Mouse (Mus musculus) limb, embryonic 12.5 days (tissue): ENCODE data around the gene Zdhhc22. TPM values are rescaled to one million over a fixed set of nuclear protein-coding genes. Genes with fewer than 3 reads are reported as not detected.
A peak's percentile ranks its signal among the peaks of the same experiment; 100 is the strongest.

Experiments used
- ATAC-seq: fragments of 200-750 bp; cut with Nextera tagmentation; 2 replicates; pipeline ENCODE4 v1.8.0; 2017; ENCODE audit warnings: low read depth, moderate TSS enrichment; ENCODE audit not compliant: insufficient number of reproducible peaks, insufficient read depth, low FRiP score, low TSS enrichment
- H3K27ac ChIP-seq: fragments of 300-500 bp; sonication (generic); 2 replicates; pipeline ENCODE4 v1.5.1; 2016; ENCODE audit warnings: mild to moderate bottlenecking, moderate library complexity
- H3K27me3 ChIP-seq: fragments of 300-500 bp; sonication (generic); 2 replicates; pipeline ENCODE4 v1.6.1; 2016; ENCODE audit warnings: mild to moderate bottlenecking, moderate library complexity
- H3K36me3 ChIP-seq: fragments of 300-500 bp; sonication (generic); 2 replicates; pipeline ENCODE4 v1.6.1; 2016; ENCODE audit warnings: mild to moderate bottlenecking, moderate library complexity
- H3K4me1 ChIP-seq: fragments of 300-500 bp; sonication (generic); replicated peaks from 2 replicates; pipeline ENCODE4 v1.6.1; 2016
- H3K4me2 ChIP-seq: fragments of 300-500 bp; sonication (generic); 2 replicates; pipeline ENCODE4 v1.6.1; 2016; ENCODE audit warnings: mild to moderate bottlenecking, moderate library complexity
- H3K4me3 ChIP-seq: fragments of 300-500 bp; sonication (generic); replicated peaks from 2 replicates; pipeline ENCODE4 v1.5.1; 2016; ENCODE audit warnings: mild to moderate bottlenecking
- H3K9ac ChIP-seq: fragments of 300-500 bp; sonication (generic); replicated peaks from 2 replicates; pipeline ENCODE4 v1.6.1; 2016; ENCODE audit warnings: mild to moderate bottlenecking, moderate library complexity
- H3K9me3 ChIP-seq: fragments of 300-500 bp; sonication (generic); 2 replicates; pipeline ENCODE4 v1.6.1; 2016; ENCODE audit warnings: mild to moderate bottlenecking, moderate library complexity
- WGBS: fragments of 180-500 bp; shearing (Covaris S2); methylation state at CpG from one replicate; pipeline ENCODE4 v1.1.7; 2016; 5-methylcytosine and 5-hydroxymethylcytosine counted together
- polyA plus RNA-seq: library from polyadenylated mRNA; unstranded; fragments of >200 nt; fragmentation: Nextera tagmentation; extraction: Ambion mirVana; gene quantifications from 2 replicates; pipeline ENCODE4 v1.2.1, GENCODE M21; 2016

The Zdhhc22 gene
- polyA plus RNA-seq, 1 experiment from 2014 or later, result 0.20 TPM

DNA sequence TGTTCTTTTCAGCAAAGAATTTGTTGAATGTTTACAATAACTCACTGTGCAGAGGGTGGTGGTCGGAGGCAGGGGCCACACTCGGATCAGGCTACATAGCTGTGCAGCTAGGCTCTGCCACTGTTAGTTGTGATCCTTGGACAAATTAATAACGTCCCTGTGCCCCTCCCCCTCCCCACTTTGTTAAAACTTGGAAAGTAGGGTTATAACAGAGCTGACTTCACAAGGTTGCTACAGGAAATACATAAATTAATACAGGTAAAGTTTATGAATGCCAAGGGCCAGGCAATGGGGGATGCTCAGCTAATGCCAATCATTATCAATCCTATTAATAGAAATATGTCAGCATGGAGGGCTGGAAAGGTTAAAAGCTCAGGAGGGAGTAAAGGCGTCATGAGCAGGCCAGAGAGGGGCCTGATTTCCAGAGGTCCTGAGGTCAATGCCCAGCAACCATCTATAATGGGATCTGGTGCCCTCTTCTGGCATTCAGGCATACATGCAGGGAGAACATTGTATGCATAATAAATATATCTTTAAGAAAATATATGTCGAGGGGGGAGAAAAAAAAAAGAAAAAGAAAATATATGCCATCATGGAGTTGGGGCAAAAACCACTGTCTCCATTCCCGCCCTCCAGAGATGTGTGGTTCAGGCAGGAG is 13.6 kb downstream of the Zdhhc22 start:
- H3K4me2 ChIP-seq, result no peak overlapping the region
- ATAC-seq, result no peak
- H3K9ac ChIP-seq, result no peak overlapping the region
- no peaks in the 10 kb centered on the region for H3K9me3 ChIP-seq
- H3K27ac ChIP-seq, result no peak overlapping the region
- no peak overlapping the region for H3K4me3 ChIP-seq
- peaks cover 34% of the 10 kb centered on the region for H3K4me1 ChIP-seq
- WGBS, result 61% methylated on average over 6 of the region's 6 CpGs
- H3K36me3 ChIP-seq, result no peaks in the 10 kb centered on the region
- H3K27me3 ChIP-seq, result peaks cover 59% of the 10 kb centered on the region

DNA sequence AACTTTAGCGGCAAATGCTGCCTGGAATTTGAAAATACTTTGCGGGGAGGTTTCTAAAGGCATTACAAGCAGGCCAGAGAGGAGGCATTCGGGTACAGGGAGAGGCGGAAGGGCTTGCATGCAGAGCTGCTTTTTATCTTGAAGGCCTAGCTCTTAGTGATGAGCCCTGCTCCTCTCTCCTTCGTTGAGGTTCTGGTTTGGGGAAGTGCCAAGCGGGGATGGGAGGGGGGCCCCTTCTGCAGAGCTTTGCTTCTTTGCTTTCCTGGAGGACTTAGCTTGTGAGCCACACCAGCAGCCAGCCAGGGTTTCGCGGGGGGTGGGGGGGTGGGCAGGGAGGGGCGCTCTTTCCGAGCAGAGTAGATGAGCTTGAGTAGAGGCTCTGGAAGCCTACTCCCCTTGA is 14.5 kb downstream of the Zdhhc22 start:
- no peak overlapping the region for H3K4me2 ChIP-seq
- H3K4me3 ChIP-seq, result no peak overlapping the region
- H3K9ac ChIP-seq, result no peak overlapping the region
- ATAC-seq, result no peak
- H3K9me3 ChIP-seq, result no peaks in the 10 kb centered on the region
- H3K27me3 ChIP-seq, result peaks cover 50% of the 10 kb centered on the region
- H3K4me1 ChIP-seq, result peaks cover 34% of the 10 kb centered on the region
- H3K36me3 ChIP-seq, result no peaks in the 10 kb centered on the region
- H3K27ac ChIP-seq, result no peak overlapping the region
- whole genome bisulfite sequencing, result 65% methylated on average over 10 of the region's 10 CpGs

DNA sequence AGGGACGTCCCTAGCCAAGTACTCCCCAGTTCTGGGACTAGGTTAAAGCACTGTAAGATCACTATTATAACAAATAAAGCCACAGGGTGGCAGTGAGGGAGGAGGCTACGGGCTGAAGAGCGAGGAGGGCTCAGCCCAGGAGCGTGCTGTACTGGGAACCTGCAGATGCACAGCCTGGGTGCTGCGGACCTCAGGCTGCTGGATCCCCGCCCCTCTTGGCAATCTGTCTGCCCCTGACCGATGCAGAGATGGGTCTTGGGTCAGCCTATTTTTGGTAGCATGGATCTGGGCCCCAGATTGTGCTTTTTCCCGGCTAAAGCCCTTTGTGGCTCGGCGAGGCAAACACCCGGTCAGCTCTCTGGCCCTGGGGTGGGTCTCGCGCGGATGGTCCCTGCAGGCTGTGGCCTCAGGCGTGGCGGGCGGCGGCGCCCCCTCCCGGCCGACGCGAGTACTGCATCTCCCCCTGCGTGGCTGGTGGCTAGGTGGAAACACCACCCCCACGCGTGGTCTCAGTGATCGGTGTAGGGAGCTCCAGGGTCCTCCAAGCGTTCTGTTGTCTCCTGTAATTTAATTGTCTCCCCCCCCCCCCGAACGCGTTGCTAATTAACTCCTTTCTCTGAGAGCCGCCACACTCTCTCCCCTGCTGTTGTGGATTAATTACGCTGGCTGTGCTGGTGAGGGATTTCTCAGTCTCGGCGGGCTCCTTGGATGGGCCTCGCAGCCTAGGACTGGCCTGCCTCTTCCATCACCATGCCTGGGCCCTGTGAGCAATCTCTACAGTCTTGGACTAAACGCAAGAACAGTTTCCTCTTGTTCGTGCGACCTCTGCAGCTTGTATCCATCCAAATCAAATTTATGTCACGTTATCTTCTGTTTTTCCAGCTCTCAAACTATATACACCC is 15.6 kb downstream of the Zdhhc22 start:
- Histone ChIP-seq H3K9me3 (no peaks in the 10 kb centered on the region), H3K4me1 (peaks cover 34% of the 10 kb centered on the region), H3K9ac (peak overlapping the region; percentile 53), H3K36me3 (no peaks in the 10 kb centered on the region), H3K27ac (no peak overlapping the region), H3K4me2 (peak overlapping the region; percentile 58), H3K4me3 (peak overlapping the region; percentile 29), H3K27me3 (peaks cover 39% of the 10 kb centered on the region)
- ATAC-seq, result peak; percentile 49; the same call in 1 of the 2 replicates
- 9% methylated on average over 40 of the region's 40 CpGs for WGBS

DNA sequence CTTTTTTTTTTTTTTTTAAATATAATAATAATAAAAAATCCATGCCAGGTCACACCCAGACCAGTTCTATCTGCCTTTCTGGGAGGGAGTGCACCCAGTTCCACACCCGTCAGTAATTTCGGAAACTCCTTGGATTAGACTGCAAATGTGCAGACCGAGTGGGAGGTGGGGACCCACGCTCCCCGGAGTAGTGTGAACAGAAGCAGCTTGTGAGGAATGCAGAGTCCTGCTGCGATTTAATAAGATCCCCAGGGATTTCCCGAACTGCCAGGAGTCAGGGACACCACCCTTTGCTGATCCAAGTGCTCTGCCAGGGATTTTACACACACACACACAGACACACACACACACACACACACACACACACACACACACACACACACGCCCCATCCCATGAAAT is 16.5 kb downstream of the Zdhhc22 start:
- Histone ChIP-seq H3K4me3 (no peak overlapping the region), H3K36me3 (no peaks in the 10 kb centered on the region), H3K27me3 (peaks cover 33% of the 10 kb centered on the region), H3K4me1 (peaks cover 34% of the 10 kb centered on the region), H3K9me3 (no peaks in the 10 kb centered on the region), H3K4me2 (no peak overlapping the region), H3K27ac (no peak overlapping the region), H3K9ac (no peak overlapping the region)
- 31% methylated on average over 8 of the region's 8 CpGs for WGBS
- ATAC-seq, result peak; percentile 29; the same call in 1 of the 2 replicates

DNA sequence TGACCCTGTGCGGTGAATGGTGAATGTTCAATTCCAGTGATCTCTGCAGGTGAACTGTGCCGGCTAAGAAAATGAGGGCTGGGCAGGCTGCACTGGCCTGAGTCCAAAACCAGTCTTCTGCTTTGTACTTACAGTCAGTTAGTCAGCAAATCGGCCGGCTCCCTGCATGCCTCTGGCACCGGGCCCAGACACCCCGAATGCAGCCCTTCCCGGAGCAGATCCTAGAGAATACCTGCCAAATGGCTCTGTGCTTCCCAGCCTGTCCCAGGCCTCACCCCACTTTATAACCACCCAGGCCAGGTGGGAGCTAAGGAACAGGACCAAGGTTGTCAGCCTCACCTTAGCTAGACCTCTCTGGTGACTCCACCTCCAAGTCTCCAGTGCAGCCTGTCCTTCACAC is 17.0 kb downstream of the Zdhhc22 start:
- Histone ChIP-seq H3K4me1 (peaks cover 34% of the 10 kb centered on the region), H3K36me3 (no peaks in the 10 kb centered on the region), H3K9ac (no peak overlapping the region), H3K4me3 (no peak overlapping the region), H3K9me3 (no peaks in the 10 kb centered on the region), H3K27ac (no peak overlapping the region; the same call in 1 of the 2 replicates), H3K4me2 (no peak overlapping the region), H3K27me3 (peaks cover 28% of the 10 kb centered on the region)
- peak; percentile 60; the same call in 1 of the 2 replicates for ATAC-seq
- 25% methylated on average over 7 of the region's 7 CpGs for WGBS

DNA sequence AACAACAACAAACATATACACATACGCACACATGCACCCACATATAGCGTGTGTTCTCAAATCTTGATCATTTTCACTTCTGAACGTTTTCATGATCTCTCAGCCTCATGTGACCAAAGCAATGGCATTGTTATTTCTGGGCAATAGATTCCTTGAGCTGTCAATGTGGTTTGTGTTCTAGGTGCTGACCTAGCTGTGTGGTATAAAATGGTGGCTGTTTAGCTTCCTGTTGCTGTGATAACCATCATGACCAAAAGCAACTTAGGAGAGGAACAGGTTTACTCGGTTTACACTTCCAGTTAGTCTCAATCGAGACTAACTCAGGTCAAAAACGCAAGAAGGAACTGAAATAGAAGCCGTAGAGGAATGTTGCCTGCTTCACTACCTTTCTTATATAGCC is 19.1 kb downstream of the Zdhhc22 start:
- 90% methylated on average over 7 of the region's 7 CpGs for WGBS

DNA sequence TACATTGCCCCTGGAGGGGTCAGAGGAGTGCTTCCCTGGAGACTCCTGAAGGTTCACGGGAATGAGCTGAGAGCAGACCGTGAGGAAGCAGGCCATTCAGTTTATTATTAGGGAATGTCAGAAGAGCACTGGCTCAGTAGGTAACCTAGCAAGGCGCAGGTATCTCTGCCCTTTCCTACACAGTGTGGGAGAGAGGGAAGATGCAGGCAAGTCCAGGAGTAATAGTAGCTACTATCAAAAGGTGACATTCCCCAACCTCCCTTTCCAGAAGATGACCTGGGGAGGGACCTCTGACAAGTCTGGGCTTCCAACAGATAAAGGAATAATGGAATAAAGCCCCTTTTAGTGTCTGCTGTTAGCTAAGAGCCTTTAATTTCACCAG is 21.0 kb downstream of the Zdhhc22 start:
- Histone ChIP-seq H3K9me3 (no peaks in the 10 kb centered on the region), H3K4me2 (no peak overlapping the region), H3K27ac (no peak overlapping the region), H3K9ac (no peak overlapping the region), H3K27me3 (no peaks in the 10 kb centered on the region), H3K4me3 (no peak overlapping the region), H3K4me1 (peaks cover 16% of the 10 kb centered on the region), H3K36me3 (peaks cover 22% of the 10 kb centered on the region)
- 65% methylated on average over 3 of the region's 3 CpGs for WGBS
- no peak for ATAC-seq

More for the DNA sequence above, 19.1 kb downstream of the Zdhhc22 start:
- Histone ChIP-seq H3K4me1 (peaks cover 29% of the 10 kb centered on the region), H3K9me3 (no peaks in the 10 kb centered on the region), H3K27ac (no peak overlapping the region), H3K4me2 (no peak overlapping the region), H3K27me3 (peaks cover 9% of the 10 kb centered on the region), H3K9ac (no peak overlapping the region), H3K4me3 (no peak overlapping the region), H3K36me3 (peaks cover 4% of the 10 kb centered on the region; the same call in 1 of the 2 replicates)
- ATAC-seq, result no peak

DNA sequence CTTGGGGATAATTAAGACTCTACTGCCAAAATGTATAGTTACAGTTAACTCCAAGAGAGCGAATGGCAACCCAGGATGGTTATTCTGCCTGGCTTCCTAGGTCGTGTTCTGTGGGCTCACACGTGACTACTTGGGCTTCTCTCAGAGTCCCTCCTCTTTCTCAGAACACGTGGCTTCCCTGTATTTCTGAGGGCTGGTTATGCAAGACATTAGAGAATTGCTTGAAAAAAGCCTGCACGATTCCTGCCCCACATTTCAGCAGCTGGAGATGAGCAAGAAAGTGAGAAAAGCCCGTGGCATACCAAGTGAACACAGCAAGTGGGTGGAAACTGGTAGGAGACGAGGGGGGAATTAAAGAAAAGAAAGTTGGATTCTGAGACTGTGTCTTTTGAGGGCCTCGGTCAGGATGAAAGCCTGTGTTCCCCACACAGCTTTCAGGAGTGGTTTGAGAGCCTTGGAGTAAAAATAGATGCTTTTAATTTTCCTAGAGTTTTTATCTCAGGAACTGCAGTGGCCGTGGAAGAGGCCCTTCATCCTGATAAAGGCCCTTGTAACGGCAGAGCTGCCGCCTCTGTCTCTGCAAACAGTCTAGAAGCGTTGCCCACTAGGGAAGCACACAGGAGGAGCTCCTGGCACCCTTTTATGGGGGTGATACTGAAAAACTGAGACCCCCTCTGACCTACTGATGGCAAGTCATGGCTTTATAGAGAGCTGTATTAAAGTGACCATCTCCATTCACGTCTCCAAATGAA is 21.6 kb downstream of the Zdhhc22 start:
- no peaks in the 10 kb centered on the region for H3K9me3 ChIP-seq
- no peak overlapping the region for H3K4me2 ChIP-seq
- no peak for ATAC-seq
- H3K4me3 ChIP-seq, result no peak overlapping the region
- no peak overlapping the region for H3K27ac ChIP-seq
- H3K36me3 ChIP-seq, result peaks cover 26% of the 10 kb centered on the region
- WGBS, result 76% methylated on average over 13 of the region's 13 CpGs
- H3K9ac ChIP-seq, result no peak overlapping the region
- H3K27me3 ChIP-seq, result no peaks in the 10 kb centered on the region
- H3K4me1 ChIP-seq, result peaks cover 10% of the 10 kb centered on the region

DNA sequence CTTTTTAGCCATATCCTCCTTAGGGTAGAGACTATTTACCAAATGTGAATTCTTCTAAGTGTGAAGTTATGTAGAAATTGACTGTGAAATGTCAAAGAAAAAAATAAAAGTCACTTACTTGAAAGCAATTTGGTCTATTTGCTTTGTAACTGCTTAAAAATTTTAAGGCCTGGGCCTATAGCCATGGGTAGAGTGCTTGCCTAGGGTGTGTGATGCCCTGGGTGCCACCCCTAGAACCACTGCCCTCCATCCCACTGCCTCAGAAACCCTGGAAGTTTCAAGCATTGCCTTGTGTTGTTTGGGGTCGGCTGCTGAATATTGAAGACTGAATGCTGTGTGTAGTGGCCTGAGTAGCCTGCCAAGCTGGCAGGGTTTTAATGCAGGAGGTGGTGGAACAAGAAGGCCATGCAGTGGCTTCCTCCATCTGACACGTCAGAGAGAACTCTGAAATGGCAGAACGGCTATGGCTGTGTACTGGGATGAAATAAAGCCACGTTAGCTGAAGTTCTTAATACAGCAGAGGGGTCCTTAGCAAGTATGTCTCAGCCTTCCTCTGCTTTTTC is 24.9 kb downstream of the Zdhhc22 start:
- Histone ChIP-seq H3K4me1 (no peaks in the 10 kb centered on the region), H3K4me2 (no peak overlapping the region), H3K27ac (no peak overlapping the region), H3K36me3 (peaks cover 59% of the 10 kb centered on the region), H3K9me3 (no peaks in the 10 kb centered on the region), H3K4me3 (no peak overlapping the region), H3K27me3 (no peaks in the 10 kb centered on the region), H3K9ac (no peak overlapping the region)
- WGBS, result 84% methylated on average over 4 of the region's 4 CpGs
- no peak for ATAC-seq

DNA sequence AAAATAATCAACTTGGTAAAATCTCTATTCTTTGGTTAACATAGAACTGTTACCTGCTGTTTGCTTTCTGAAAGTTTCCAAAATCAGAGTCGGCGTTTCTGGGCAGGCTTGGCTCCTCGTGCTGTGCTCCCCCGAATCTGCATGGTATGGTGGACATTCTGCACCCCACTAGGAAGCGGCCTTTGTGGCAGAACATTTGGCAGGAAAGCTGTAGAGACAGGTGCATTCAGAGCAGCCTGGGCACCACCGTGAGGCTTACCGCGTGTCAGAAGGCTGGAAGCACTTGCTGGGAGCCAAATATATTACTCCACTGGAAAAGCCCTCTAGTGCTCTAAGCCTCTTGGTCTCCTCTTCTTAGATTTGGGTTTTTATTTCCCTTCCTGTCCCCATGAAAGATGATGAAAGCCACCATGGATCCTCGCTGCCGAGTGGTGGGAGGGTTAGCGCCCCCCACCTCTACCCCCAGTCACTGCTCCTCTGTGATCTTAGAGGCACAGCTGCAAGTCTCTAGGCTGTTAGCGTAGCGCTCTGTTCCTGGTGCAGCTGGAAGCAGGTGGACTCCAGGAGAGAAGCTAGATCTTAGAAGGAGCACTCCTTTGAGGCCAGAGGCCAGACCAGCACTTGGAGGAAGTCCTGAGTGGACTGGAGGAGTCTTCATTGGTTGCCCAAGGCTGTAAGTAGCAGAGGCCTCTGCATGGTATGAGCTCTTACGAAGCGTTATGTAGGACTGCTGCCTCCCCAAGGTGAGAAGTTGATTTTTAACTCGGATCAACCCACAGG is 25.8 kb downstream of the Zdhhc22 start:
- Histone ChIP-seq H3K9me3 (no peaks in the 10 kb centered on the region), H3K4me3 (no peak overlapping the region), H3K27me3 (no peaks in the 10 kb centered on the region), H3K27ac (no peak overlapping the region), H3K4me2 (no peak overlapping the region), H3K4me1 (no peaks in the 10 kb centered on the region), H3K9ac (no peak overlapping the region), H3K36me3 (peaks cover 68% of the 10 kb centered on the region)
- no peak for ATAC-seq
- 91% methylated on average over 16 of the region's 16 CpGs for WGBS
